Mouse (Mus musculus): ENCODE results near the gene Ptprq.

Gene Ptprq

GRCm38 (mm10) chr10:107719806-107720205, at the start of gene Ptprq:
Ptprq (minus strand) TSS chr10:107720051.
- in situ Hi-C loops (cut with MboI; ENCODE audit: low sequenced_read_pairs) = no loop called here

- in situ Hi-C loops (cut with MboI; ENCODE audit: low sequenced_read_pairs) = no loop called here
Observed at GRCm38 (mm10) chr10:107759624-107760023, 39.8 kb upstream of the Ptprq start.

GRCm38 (mm10) chr10:107753471-107753870, 33.6 kb upstream of the Ptprq start:
- in situ Hi-C loops (cut with MboI; ENCODE audit: low sequenced_read_pairs) = no loop called here

- in situ Hi-C loops (cut with MboI; ENCODE audit: low sequenced_read_pairs) = no loop called here
Observed at GRCm38 (mm10) chr10:107752351-107753143, 32.7 kb upstream of the Ptprq start.

- in situ Hi-C loops (cut with MboI; ENCODE audit: low sequenced_read_pairs) = no loop called here
Observed at GRCm38 (mm10) chr10:107751944-107752343, 32.1 kb upstream of the Ptprq start.

GRCm38 (mm10) chr10:107747566-107747965, 27.7 kb upstream of the Ptprq start:
- in situ Hi-C loops (cut with MboI; ENCODE audit: low sequenced_read_pairs) = no loop called here

GRCm38 (mm10) chr10:107746717-107747116, 26.9 kb upstream of the Ptprq start:
- in situ Hi-C loops (cut with MboI; ENCODE audit: low sequenced_read_pairs) = no loop called here

- in situ Hi-C loops (cut with MboI; ENCODE audit: low sequenced_read_pairs) = no loop called here
Observed at GRCm38 (mm10) chr10:107739815-107740214, 20.0 kb upstream of the Ptprq start.

- in situ Hi-C loops (cut with MboI; ENCODE audit: low sequenced_read_pairs) = no loop called here
Observed at GRCm38 (mm10) chr10:107737743-107738142, 17.9 kb upstream of the Ptprq start.

GRCm38 (mm10) chr10:107735448-107735847, 15.6 kb upstream of the Ptprq start:
- in situ Hi-C loops (cut with MboI; ENCODE audit: low sequenced_read_pairs) = no loop called here

GRCm38 (mm10) chr10:107734327-107734726, 14.5 kb upstream of the Ptprq start:
- in situ Hi-C loops (cut with MboI; ENCODE audit: low sequenced_read_pairs) = no loop called here

GRCm38 (mm10) chr10:107725631-107726030, 5.8 kb upstream of the Ptprq start:
- in situ Hi-C loops (cut with MboI; ENCODE audit: low sequenced_read_pairs) = no loop called here

- in situ Hi-C loops (cut with MboI; ENCODE audit: low sequenced_read_pairs) = no loop called here
Observed at GRCm38 (mm10) chr10:107704443-107704842, 15.4 kb downstream of the Ptprq start.

- in situ Hi-C loops (cut with MboI; ENCODE audit: low sequenced_read_pairs) = no loop called here
Observed at GRCm38 (mm10) chr10:107700944-107701343, 18.9 kb downstream of the Ptprq start.

GRCm38 (mm10) chr10:107698716-107699115, 21.1 kb downstream of the Ptprq start:
- in situ Hi-C loops (cut with MboI; ENCODE audit: low sequenced_read_pairs) = no loop called here

GRCm38 (mm10) chr10:107697177-107697576, 22.7 kb downstream of the Ptprq start:
- in situ Hi-C loops (cut with MboI; ENCODE audit: low sequenced_read_pairs) = no loop called here

GRCm38 (mm10) chr10:107687382-107687781, 32.5 kb downstream of the Ptprq start:
- in situ Hi-C loops (cut with MboI; ENCODE audit: low sequenced_read_pairs) = no loop called here

GRCm38 (mm10) chr10:107675994-107676393, 43.9 kb downstream of the Ptprq start:
- in situ Hi-C loops (cut with MboI; ENCODE audit: low sequenced_read_pairs) = no loop called here

- in situ Hi-C loops (cut with MboI; ENCODE audit: low sequenced_read_pairs) = no loop called here
Observed at GRCm38 (mm10) chr10:107668374-107669094, 51.3 kb downstream of the Ptprq start.

GRCm38 (mm10) chr10:107662372-107663065, 57.3 kb downstream of the Ptprq start:
- in situ Hi-C loops (cut with MboI; ENCODE audit: low sequenced_read_pairs) = no loop called here

GRCm38 (mm10) chr10:107661970-107662369, 57.9 kb downstream of the Ptprq start:
- in situ Hi-C loops (cut with MboI; ENCODE audit: low sequenced_read_pairs) = no loop called here

- in situ Hi-C loops (cut with MboI; ENCODE audit: low sequenced_read_pairs) = no loop called here
Observed at GRCm38 (mm10) chr10:107659141-107659540, 60.7 kb downstream of the Ptprq start.
